Mouse (Mus musculus) WW6 (cell line): ENCODE measurements around the gene Clasp2.
"Not testable (repeated sequence)": the region's sequence is repeated elsewhere in the genome, so short reads cannot be mapped to it uniquely, and the experiment has no call there.

ENCODE experiments used
- DNase-seq: peaks from one replicate; pipeline ENCODE4 v3.0.0-alpha.2; 2013; ENCODE audit warnings: low read depth, low spot score

Clasp2 gene

DNA sequence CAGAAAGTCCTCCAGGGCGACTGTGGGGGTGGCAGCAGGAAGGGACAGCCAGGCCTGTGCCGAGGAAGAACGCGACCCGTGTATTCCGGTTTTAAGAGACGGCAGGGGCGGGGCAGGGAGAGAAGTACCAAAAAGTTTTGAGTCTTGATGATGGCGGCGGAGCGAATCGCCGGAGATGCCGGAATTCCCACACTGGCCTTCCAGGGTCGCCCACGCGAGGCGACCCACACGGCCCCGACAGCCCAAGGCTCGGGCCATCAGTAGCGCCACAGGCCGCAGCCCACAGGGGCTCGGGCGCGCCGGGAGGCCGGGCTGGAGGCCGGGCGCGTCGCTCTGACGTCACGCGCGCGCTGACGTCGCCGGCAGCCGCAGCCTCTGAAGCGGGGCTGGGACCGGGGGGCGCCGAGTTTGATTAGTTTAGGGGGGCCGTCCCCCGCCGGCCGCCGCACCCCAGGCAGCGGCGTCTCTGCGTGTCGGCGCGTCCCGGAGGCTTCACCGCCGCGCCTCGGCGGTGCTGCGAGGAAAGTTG, at the start of gene Clasp2:
Gene Clasp2, plus strand, starts transcription at position 366 of the 529 bp plus-strand sequence.
- peak; percentile 33 for DNase-seq

- DNase-seq = no peak
These were observed 39.7 kb upstream of the Clasp2 start for GRCm38 (mm10) chr9:113701441-113702160.

GRCm38 (mm10) chr9:113706108-113706507, 35.2 kb upstream of the Clasp2 start:
- no peak for DNase-seq

GRCm38 (mm10) chr9:113706841-113707240, 34.4 kb upstream of the Clasp2 start:
- no peak for DNase-seq

DNA sequence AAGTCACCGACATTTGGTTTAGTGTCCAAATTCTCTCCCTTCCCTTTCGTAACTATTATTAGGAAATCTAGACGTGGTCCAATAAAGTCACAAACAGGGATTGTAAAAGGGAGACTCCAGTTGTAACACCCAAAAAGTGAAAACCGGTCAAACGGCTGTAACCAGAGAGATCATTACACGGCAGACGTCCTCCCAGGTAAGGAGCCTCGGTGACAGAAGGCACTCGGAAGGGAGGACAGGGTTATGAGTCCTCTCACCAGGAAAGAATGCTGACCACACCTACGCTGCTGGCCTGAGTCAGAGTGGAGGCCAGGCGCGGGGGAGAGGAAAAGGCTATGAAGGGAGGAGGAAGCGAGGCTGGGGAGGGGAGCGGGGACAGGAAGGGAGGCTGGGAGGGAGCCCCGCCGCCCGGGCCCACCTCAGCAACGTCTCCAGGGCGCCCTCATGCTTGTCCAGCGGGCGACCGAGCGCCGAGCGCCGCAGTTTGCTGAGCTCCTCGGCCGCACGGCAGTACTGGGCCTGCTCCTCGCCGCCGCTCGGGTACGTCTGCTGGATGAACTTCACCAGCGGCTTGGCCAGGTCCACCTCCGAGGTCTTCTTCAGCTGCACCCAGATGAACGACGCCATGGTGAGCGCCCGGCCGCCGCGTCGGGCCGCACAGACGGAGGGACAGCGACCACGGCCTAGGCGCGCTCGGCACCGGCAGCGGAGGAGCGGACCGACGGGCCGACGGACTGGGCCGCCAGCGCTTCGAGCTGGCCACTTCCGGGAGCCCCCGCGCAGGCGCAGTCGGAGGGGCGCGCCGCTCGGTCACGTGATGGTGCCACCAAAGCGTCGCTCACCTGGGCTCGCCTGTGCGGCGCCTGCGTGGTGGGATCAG, 33.6 kb upstream of the Clasp2 start, which contains the start of gene Pdcd6ip:
Gene Pdcd6ip, minus strand, starts transcription at position 779 of the 880 bp plus-strand sequence.
- peak; percentile 42 for DNase-seq

- no peak for DNase-seq
These were observed 32.7 kb upstream of the Clasp2 start for GRCm38 (mm10) chr9:113708361-113709280.

DNA sequence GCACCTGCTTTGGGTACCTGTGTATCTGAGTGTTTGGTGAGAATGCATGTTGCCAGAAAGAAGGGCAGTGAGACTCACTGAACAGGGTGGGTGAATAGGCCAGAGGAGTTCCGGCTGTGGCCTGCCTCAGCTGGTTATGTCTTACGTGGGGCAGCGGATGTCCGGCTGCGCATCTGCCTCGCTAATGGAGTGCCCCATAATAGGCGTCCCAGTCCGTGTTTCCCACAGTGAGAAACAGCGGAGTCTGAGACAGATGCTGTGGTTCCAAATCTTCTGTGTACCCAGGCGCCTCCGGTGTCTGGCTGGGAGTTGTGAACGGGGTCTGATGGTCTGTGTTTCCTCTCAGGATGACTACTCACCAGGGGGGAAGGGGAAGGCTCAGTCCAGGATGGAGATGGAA, 30.4 kb upstream of the Clasp2 start:
- DNase-seq = no peak

DNA sequence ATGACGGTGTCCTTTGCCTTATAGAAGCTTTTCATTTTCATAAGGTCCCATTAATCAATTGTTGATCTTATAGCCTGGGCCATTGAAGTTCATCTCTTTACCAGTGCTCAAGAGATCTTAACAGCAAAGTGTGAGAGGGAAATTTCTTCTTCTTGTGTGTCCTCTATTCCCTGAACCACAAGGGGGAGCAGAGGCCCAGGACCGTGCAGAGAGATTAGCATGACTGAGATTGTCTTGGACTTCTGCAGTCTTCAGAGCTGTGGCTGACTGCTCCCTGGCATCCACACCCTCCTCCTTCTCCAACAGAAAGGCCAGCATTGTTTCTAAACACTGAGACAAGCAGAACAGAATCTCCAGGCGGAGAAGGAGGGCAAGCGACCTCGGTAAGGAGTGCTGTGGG, 22.2 kb upstream of the Clasp2 start:
- DNase-seq = peak; percentile 34

- no peak for DNase-seq
These were observed 16.6 kb upstream of the Clasp2 start for GRCm38 (mm10) chr9:113724646-113725045.

- DNase-seq = not testable (repeated sequence)
These were observed 15.7 kb upstream of the Clasp2 start for GRCm38 (mm10) chr9:113725609-113726008.

GRCm38 (mm10) chr9:113726131-113726530, 15.1 kb upstream of the Clasp2 start:
- no peak for DNase-seq

- DNase-seq = no peak
These were observed 14.1 kb upstream of the Clasp2 start for GRCm38 (mm10) chr9:113726991-113727680.

- no peak for DNase-seq
These were observed 9.7 kb upstream of the Clasp2 start for GRCm38 (mm10) chr9:113731540-113731939.

- no peak for DNase-seq
These were observed 5.4 kb upstream of the Clasp2 start for GRCm38 (mm10) chr9:113735920-113736319.

GRCm38 (mm10) chr9:113738021-113738420, 3.3 kb upstream of the Clasp2 start:
- no peak for DNase-seq

GRCm38 (mm10) chr9:113738941-113739340, 2.3 kb upstream of the Clasp2 start:
- DNase-seq = no peak

- peak; percentile 33 for DNase-seq
These were observed 414 bp downstream of the Clasp2 start for GRCm38 (mm10) chr9:113741637-113742137.

GRCm38 (mm10) chr9:113742361-113742794, 1.1 kb downstream of the Clasp2 start:
- DNase-seq = no peak

DNA sequence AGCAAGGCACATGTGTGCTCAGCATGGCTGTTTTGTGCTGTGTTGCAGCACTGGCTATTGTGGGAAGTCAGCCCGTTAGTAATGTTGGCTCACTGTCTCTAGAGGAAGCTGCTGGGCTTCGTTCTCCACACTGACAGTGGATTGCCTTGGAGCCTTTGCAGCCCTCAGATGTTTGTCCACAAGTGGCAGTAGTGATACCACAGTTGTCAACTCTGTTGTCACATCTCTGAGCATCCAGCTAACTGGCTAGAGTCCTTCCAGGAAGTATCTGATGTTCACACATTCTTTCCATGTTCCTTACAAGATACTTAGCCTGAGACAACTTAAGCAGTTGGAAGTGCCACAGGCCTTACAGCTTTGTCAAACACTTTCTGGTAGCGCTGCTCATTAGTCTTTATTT, 2.0 kb downstream of the Clasp2 start:
- no peak for DNase-seq

DNA sequence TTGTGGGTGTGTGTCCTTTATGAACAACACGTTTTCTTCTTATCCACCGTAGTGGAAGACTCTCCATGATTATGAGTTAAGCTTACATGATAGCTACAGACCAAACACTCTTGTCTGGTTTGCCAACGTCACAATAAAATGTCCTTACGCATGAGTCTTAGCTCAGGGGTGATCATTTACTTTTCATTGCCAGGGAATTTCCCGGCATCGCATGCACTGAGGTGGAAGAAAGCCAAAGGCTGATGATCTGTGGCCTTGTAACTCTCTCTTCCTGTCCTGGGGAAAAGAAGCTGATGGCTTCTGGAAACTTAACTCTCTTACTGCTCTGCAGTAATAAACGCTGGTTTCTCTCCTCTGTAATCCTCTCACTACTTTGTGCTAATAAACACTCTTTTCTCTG, 8.1 kb downstream of the Clasp2 start:
- DNase-seq = no peak
